Mouse (Mus musculus) urinary bladder, postnatal 25 days (tissue): Measurements from ENCODE around the gene Rfx3.

ENCODE experiments used
- DNase-seq: peaks from one replicate; pipeline ENCODE4 v3.0.0; 2022; ENCODE audit warnings: low spot score

The Rfx3 gene

GRCm38 (mm10) chr19:27716274-27716673, 294.7 kb downstream of the Rfx3 start:
- no peak for DNase-seq
